Mouse (Mus musculus): ENCODE measurements around the gene Gna14.

Gna14 gene

GRCm38 (mm10) chr19:16511081-16511420 is 75.5 kb downstream of the Gna14 start:
- DNase-seq (ENCODE audit: low spot score) = no peak

GRCm38 (mm10) chr19:16514201-16514600 is 78.6 kb downstream of the Gna14 start:
- no peak for DNase-seq (ENCODE audit: low spot score)

GRCm38 (mm10) chr19:16518569-16518968 is 83.0 kb downstream of the Gna14 start:
- no peak for DNase-seq (ENCODE audit: low spot score)

GRCm38 (mm10) chr19:16520608-16521007 is 85.0 kb downstream of the Gna14 start:
- DNase-seq (ENCODE audit: low spot score) = no peak

GRCm38 (mm10) chr19:16526302-16526880 is 90.8 kb downstream of the Gna14 start:
- DNase-seq (ENCODE audit: low spot score) = no peak

- no peak for DNase-seq (ENCODE audit: low spot score)
These were observed 91.5 kb downstream of the Gna14 start for GRCm38 (mm10) chr19:16527031-16527430.

GRCm38 (mm10) chr19:16528225-16528828 is 92.8 kb downstream of the Gna14 start:
- no peak for DNase-seq (ENCODE audit: low spot score)

- DNase-seq (ENCODE audit: low spot score) = no peak
These were observed 93.8 kb downstream of the Gna14 start for GRCm38 (mm10) chr19:16529293-16529920.

GRCm38 (mm10) chr19:16529999-16530398 is 94.4 kb downstream of the Gna14 start:
- no peak for DNase-seq (ENCODE audit: low spot score)

- DNase-seq (ENCODE audit: low spot score) = no peak
These were observed 98.7 kb downstream of the Gna14 start for GRCm38 (mm10) chr19:16534311-16534710.

GRCm38 (mm10) chr19:16538416-16538815 is 102.9 kb downstream of the Gna14 start:
- no peak for DNase-seq (ENCODE audit: low spot score)

GRCm38 (mm10) chr19:16543688-16544087 is 108.1 kb downstream of the Gna14 start:
- DNase-seq (ENCODE audit: low spot score) = no peak

- DNase-seq (ENCODE audit: low spot score) = no peak
These were observed 121.4 kb downstream of the Gna14 start for GRCm38 (mm10) chr19:16556988-16557387.

- DNase-seq (ENCODE audit: low spot score) = no peak
These were observed 122.4 kb downstream of the Gna14 start for GRCm38 (mm10) chr19:16557971-16558370.

- DNase-seq (ENCODE audit: low spot score) = no peak
These were observed 123.0 kb downstream of the Gna14 start for GRCm38 (mm10) chr19:16558570-16558969.

GRCm38 (mm10) chr19:16559243-16559896 is 123.8 kb downstream of the Gna14 start:
- DNase-seq (ENCODE audit: low spot score) = no peak

GRCm38 (mm10) chr19:16562676-16563075 is 127.1 kb downstream of the Gna14 start:
- no peak for DNase-seq (ENCODE audit: low spot score)

- no peak for DNase-seq (ENCODE audit: low spot score)
These were observed 141.2 kb downstream of the Gna14 start for GRCm38 (mm10) chr19:16576790-16577189.

GRCm38 (mm10) chr19:16579656-16580260 is 144.2 kb downstream of the Gna14 start:
- DNase-seq (ENCODE audit: low spot score) = no peak

- DNase-seq (ENCODE audit: low spot score) = no peak
These were observed 144.9 kb downstream of the Gna14 start for GRCm38 (mm10) chr19:16580501-16580900.

- DNase-seq (ENCODE audit: low spot score) = no peak
These were observed 149.0 kb downstream of the Gna14 start for GRCm38 (mm10) chr19:16584546-16584945.

GRCm38 (mm10) chr19:16585379-16585778 is 149.8 kb downstream of the Gna14 start:
- no peak for DNase-seq (ENCODE audit: low spot score)
